Mouse (Mus musculus) thymus, postnatal 0 days (tissue): ENCODE results near the gene Arhgap30. TPM values are rescaled to one million over a fixed set of nuclear protein-coding genes. Genes with fewer than 3 reads are reported as not detected.

Experiments
- DNase-seq: peaks from one replicate; pipeline ENCODE4 v3.0.0-alpha.2; 2015; ENCODE audit warnings: low spot score
- polyA plus RNA-seq: library from polyadenylated mRNA; unstranded; fragments of >200 nt; fragmentation: Nextera tagmentation; extraction: Ambion mirVana; gene quantifications from 2 replicates; pipeline ENCODE4 v1.2.1, GENCODE M21; 2015

Arhgap30 gene
- polyA plus RNA-seq, 1 experiment from 2014 or later = 73.2 TPM

- DNase-seq = no peak
Measured at GRCm38 (mm10) chr1:171375646-171376097, 13.1 kb upstream of the Arhgap30 start.

- DNase-seq = no peak
Measured at GRCm38 (mm10) chr1:171378298-171378697, 10.5 kb upstream of the Arhgap30 start.

- peak; percentile 67 for DNase-seq
Measured at GRCm38 (mm10) chr1:171379935-171380599, 8.7 kb upstream of the Arhgap30 start.

DNA sequence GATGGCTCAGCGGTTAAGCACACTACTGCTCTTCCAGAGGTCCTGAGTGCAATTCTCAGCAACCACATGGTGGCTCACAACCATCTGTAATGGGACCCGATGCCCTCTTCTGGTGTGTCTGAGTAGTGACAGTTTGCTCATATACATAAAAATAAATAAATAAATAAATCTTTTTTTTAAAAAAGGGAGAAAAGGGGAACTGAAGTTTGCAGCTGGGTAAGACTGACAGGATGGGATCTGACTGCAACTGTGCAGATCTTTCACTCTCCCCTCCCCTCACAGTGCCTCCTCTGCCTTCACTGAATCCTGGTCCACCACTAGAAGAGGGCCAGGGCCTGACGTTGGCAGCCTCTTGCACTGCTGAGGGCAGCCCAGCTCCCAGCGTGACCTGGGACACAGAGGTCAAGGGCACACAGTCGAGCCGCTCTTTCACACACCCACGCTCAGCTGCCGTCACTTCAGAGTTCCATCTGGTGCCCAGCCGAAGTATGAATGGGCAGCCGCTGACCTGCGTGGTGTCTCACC is 6.6 kb upstream of the Arhgap30 start:
- no peak for DNase-seq

GRCm38 (mm10) chr1:171384361-171384760 is 4.4 kb upstream of the Arhgap30 start:
- DNase-seq = no peak

DNA sequence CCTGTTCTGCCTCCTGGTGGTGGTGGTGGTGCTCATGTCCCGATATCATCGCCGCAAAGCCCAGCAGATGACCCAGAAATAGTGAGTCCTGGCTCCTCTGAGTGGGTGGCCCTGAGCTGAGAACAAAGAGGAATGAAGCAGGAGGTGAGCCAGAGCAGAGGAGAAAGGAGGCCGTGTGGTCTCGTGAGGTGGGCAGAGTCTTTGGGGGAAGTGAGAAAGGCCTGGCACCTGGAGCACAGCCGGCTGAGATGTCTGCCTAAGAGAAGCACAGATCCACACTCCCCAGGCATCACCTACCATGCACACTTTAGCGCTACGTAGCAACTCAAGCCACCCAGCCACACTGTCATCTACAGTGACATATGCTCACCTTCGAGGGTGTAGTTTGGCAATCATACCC is 3.6 kb upstream of the Arhgap30 start:
- DNase-seq = no peak

GRCm38 (mm10) chr1:171387099-171387498 is 1.7 kb upstream of the Arhgap30 start:
- DNase-seq = peak; percentile 70

- DNase-seq = peak; percentile 85
Measured at GRCm38 (mm10) chr1:171390101-171390500, 1.3 kb downstream of the Arhgap30 start.

- DNase-seq = no peak
Measured at GRCm38 (mm10) chr1:171401821-171402220, 13.1 kb downstream of the Arhgap30 start.

GRCm38 (mm10) chr1:171402991-171403390 is 14.2 kb downstream of the Arhgap30 start:
- no peak for DNase-seq

- DNase-seq = no peak
Measured at GRCm38 (mm10) chr1:171407263-171407662, 18.5 kb downstream of the Arhgap30 start.

GRCm38 (mm10) chr1:171410231-171410630 is 21.5 kb downstream of the Arhgap30 start:
- DNase-seq = no peak

DNA sequence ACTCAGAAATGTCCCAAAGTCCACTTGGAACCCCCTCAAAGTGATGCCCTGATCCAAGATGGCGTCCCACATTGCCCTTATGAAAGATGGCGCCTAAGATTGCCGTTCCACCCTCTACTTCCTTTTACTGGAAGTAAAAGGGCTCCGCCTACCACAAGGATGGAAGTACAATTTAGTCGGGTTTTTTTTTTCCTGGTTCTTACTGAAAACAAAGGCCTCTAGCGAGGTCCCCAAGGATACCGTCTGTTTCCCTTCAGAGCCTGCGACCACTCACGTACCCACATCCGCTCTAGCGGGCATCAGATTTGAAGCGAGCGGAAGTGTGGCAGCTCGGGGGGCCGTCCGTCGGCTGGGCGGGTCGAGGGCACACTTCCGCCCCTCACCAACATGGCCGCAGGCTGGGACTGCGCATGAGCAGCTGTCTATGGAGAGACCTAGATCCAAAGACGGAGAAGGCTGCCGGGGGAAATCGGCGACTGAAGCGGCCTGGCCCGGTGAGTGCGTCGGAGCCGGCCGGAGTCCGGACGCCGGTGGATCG is 22.3 kb downstream of the Arhgap30 start, which contains the start of gene Usf1:
Gene Usf1, plus strand, starts transcription at position 367 of the 538 bp plus-strand sequence.
- DNase-seq = peak; percentile 98

DNA sequence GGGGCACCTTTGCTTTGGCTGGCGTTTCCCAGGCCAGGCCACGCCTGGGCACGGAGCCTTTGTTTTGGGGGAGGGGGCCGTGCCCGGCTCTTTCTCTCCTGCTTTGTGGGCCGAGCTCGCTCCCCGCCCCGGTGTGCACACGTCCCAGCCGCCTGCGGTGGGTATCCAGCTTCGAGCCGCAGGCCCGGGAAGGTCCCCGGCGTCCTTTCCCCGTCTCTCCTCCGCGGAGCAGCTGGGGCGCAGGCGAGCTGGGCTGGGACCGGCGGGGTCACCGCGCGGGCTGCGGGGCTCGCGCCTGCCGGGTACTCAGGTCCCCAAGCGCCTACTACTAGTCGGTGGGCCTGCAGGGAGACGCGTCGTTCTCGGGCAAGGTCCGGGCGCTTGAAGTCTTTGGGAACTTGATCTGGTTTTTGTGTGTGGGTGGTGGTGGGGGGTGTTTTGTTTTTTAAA is 22.8 kb downstream of the Arhgap30 start:
- DNase-seq = no peak

DNA sequence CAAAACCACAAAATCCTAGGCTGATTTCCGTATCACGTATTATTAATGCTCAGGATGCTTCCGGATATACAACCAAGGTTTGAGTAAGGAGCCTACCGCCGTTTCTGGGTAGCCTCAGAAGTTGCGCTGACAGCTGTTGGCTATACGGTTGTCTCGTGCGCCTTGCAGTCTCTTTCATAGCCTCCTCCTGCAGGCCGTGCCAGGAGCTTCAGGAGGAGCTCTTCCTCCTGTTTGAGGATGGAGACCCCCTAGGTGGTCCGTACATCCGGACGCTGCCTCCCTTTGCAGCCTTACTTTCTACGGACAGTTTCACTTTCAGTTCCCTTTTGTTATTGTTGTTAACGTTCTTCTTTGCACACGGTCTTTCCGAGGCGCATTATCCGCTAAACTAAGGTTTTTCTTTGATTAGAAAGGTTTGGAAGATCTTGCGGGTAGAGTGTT is 23.3 kb downstream of the Arhgap30 start:
- DNase-seq = peak; percentile 70

- peak; percentile 45 for DNase-seq
Measured at GRCm38 (mm10) chr1:171412446-171412845, 23.7 kb downstream of the Arhgap30 start.

GRCm38 (mm10) chr1:171413608-171414007 is 24.9 kb downstream of the Arhgap30 start:
- DNase-seq = no peak

- DNase-seq = no peak
Measured at GRCm38 (mm10) chr1:171418660-171419059, 29.9 kb downstream of the Arhgap30 start, which contains the start of gene Tstd1. Gene Tstd1, plus strand, starts transcription at chr1:171418872.

DNA sequence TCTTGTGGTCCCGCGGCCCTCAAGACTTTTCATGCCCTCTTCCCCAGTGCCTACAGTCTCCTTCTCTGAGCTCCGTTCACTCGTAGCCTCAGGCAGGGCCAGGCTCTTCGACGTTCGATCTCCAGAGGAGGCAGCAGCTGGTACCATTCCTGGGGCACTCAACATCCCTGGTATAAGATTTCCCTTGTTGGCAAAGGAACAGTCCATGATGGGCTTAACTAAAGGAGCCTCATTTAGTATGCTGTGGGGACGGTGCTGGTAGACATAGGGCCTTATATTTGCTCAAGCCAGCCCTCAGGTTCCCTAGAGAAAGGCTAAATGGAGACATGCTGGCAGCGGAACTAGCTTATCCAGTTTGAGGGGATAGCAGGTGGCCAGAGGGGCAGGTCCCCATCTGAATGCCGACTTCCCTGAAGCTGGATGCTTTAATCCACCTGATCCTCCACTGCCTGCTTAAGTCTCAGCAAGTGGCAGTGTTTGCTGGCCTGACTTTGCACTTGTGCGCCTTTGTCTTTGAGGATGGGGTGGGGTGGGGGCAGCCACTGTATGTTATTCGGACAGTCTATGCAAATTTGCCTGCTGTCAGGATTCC is 30.6 kb downstream of the Arhgap30 start:
- no peak for DNase-seq

- DNase-seq = no peak
Measured at GRCm38 (mm10) chr1:171419905-171420304, 31.2 kb downstream of the Arhgap30 start.

- DNase-seq = no peak
Measured at GRCm38 (mm10) chr1:171422504-171423095, 33.8 kb downstream of the Arhgap30 start.

- no peak for DNase-seq
Measured at GRCm38 (mm10) chr1:171424638-171425037, 35.9 kb downstream of the Arhgap30 start.
